Mouse (Mus musculus) macrophage (primary cell): ENCODE data around the gene Cytl1. TPM values are rescaled to one million over a fixed set of nuclear protein-coding genes. Genes with fewer than 3 reads are reported as not detected.

ENCODE experiments used
- H3K27ac ChIP-seq: fragments of 350-480 bp; formaldehyde crosslinking; 2 replicates; pipeline ENCODE4 v1.9.0; 2021
- H3K36me3 ChIP-seq: fragments of 350-480 bp; formaldehyde crosslinking; 2 replicates; pipeline ENCODE4 v1.9.0; 2021; ENCODE audit errors: inconsistent target
- H3K4me3 ChIP-seq: fragments of 350-480 bp; formaldehyde crosslinking; 2 replicates; pipeline ENCODE4 v1.9.0; 2021; ENCODE audit errors: inconsistent target
- H3K79me2 ChIP-seq: fragments of 350-480 bp; formaldehyde crosslinking; 2 replicates; pipeline ENCODE4 v1.9.0; 2021; ENCODE audit errors: inconsistent target
- WGBS: methylation state at CpG from one replicate; pipeline ENCODE4 v1.1.7; 2026; ENCODE audit warnings: inconsistent platforms; ENCODE audit not compliant: missing documents; 5-methylcytosine and 5-hydroxymethylcytosine counted together
- polyA plus RNA-seq: library from polyadenylated mRNA; stranded (reverse); fragments of 250-400 nt; gene quantifications from 3 replicates; pipeline ENCODE4 v1.2.4, GENCODE M21; 2018; ENCODE audit warnings: inconsistent platforms
- total RNA-seq, 78 experiments: library from RNA; depleted of rRNA; stranded (reverse); fragments of 250-400 nt; gene quantifications; 1 replicate in 9 of 78; 2 replicates in 24 of 78; 3 replicates in 43 of 78; 4 replicates in 2 of 78; pipeline ENCODE4 v1.2.4; 2018; ENCODE audit warnings: inconsistent platforms in 56 of 78

Gene Cytl1
- total RNA-seq (2018; cell fraction: chromatin; rRNA removed), result not detected
- not detected for total RNA-seq (2018; cell fraction: cytosol; rRNA removed)
- total RNA-seq (2018; cell fraction: nucleus; rRNA removed), result not detected
- polyA plus RNA-seq, result not detected in 3 replicates

- Histone ChIP-seq H3K36me3 (no peaks in the 10 kb centered on the region), H3K79me2 (no peaks in the 10 kb centered on the region), H3K4me3 (no peak within 1 kb of the TSS), H3K27ac (no peak within 1 kb of the TSS)
- 61% methylated on average over 5 of the region's 5 CpGs for whole genome bisulfite sequencing
These were observed at the start of gene Cytl1 for GRCm38 (mm10) chr5:37735224-37735623. Gene Cytl1, plus strand, starts transcription at chr5:37735519.

GRCm38 (mm10) chr5:37692759-37693158 lies 42.6 kb upstream of the Cytl1 start:
- Histone ChIP-seq H3K27ac (no peak overlapping the region), H3K4me3 (no peak overlapping the region), H3K79me2 (no peaks in the 10 kb centered on the region), H3K36me3 (no peaks in the 10 kb centered on the region)
- WGBS, result 92% methylated on average over 3 of the region's 3 CpGs

DNA sequence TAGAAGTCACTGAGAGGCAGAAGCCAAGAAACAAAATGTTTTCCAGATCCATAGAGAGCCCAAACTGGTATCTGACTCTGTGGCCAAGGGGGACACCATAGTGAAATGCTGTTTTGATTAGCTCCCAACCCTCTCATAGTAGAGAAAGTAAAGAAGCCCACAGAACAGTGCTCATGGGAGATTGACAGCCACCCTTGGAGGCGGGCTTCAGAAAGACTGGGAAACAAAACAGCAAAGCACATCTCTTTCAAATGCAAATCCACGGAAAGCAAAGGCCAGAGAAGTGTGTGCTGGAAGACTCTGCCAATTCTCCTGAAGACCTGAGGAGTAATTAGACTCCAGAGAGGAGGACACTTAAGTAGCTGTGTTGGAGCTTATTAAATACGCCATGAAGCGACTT lies 39.5 kb upstream of the Cytl1 start:
- Histone ChIP-seq H3K36me3 (no peaks in the 10 kb centered on the region), H3K79me2 (no peaks in the 10 kb centered on the region), H3K4me3 (no peak overlapping the region), H3K27ac (no peak overlapping the region)
- 59% methylated on average over 4 of the region's 4 CpGs for WGBS

GRCm38 (mm10) chr5:37697286-37697685 lies 38.0 kb upstream of the Cytl1 start:
- no peaks in the 10 kb centered on the region for H3K79me2 ChIP-seq
- no peak overlapping the region for H3K27ac ChIP-seq
- WGBS, result 90% methylated on average over 7 of the region's 7 CpGs
- no peaks in the 10 kb centered on the region for H3K36me3 ChIP-seq
- H3K4me3 ChIP-seq, result no peak overlapping the region

GRCm38 (mm10) chr5:37699757-37700156 lies 35.6 kb upstream of the Cytl1 start:
- WGBS, result 44% methylated on average over 12 of the region's 12 CpGs
- H3K27ac ChIP-seq, result no peak overlapping the region
- no peaks in the 10 kb centered on the region for H3K36me3 ChIP-seq
- H3K4me3 ChIP-seq, result no peak overlapping the region
- no peaks in the 10 kb centered on the region for H3K79me2 ChIP-seq

GRCm38 (mm10) chr5:37704962-37705361 lies 30.4 kb upstream of the Cytl1 start:
- Histone ChIP-seq H3K36me3 (no peaks in the 10 kb centered on the region), H3K79me2 (no peaks in the 10 kb centered on the region), H3K27ac (no peak overlapping the region), H3K4me3 (no peak overlapping the region)
- WGBS, result 80% methylated on average over 2 of the region's 2 CpGs

GRCm38 (mm10) chr5:37708124-37708523 lies 27.2 kb upstream of the Cytl1 start:
- whole genome bisulfite sequencing, result 63% methylated on average over 3 of the region's 3 CpGs
- H3K79me2 ChIP-seq, result no peaks in the 10 kb centered on the region
- no peak overlapping the region for H3K27ac ChIP-seq
- no peak overlapping the region for H3K4me3 ChIP-seq
- no peaks in the 10 kb centered on the region for H3K36me3 ChIP-seq

- Histone ChIP-seq H3K27ac (no peak overlapping the region), H3K4me3 (no peak overlapping the region), H3K79me2 (no peaks in the 10 kb centered on the region), H3K36me3 (no peaks in the 10 kb centered on the region)
- 69% methylated on average over 5 of the region's 5 CpGs for WGBS
These were observed 25.9 kb upstream of the Cytl1 start for GRCm38 (mm10) chr5:37709257-37709904.

- Histone ChIP-seq H3K4me3 (no peak within 1 kb of the TSS), H3K36me3 (no peaks in the 10 kb centered on the region), H3K27ac (no peak within 1 kb of the TSS), H3K79me2 (no peaks in the 10 kb centered on the region)
- 5% methylated on average over 40 of the region's 40 CpGs for WGBS
These were observed 18.6 kb upstream of the Cytl1 start, which contains the start of gene Stk32b for GRCm38 (mm10) chr5:37716505-37717372. Gene Stk32b, minus strand, starts transcription at chr5:37717171.

- Histone ChIP-seq H3K27ac (no peak overlapping the region), H3K36me3 (no peaks in the 10 kb centered on the region), H3K4me3 (no peak overlapping the region), H3K79me2 (no peaks in the 10 kb centered on the region)
- 5% methylated on average over 14 of the region's 14 CpGs for WGBS
These were observed 17.8 kb upstream of the Cytl1 start for GRCm38 (mm10) chr5:37717384-37717963.

DNA sequence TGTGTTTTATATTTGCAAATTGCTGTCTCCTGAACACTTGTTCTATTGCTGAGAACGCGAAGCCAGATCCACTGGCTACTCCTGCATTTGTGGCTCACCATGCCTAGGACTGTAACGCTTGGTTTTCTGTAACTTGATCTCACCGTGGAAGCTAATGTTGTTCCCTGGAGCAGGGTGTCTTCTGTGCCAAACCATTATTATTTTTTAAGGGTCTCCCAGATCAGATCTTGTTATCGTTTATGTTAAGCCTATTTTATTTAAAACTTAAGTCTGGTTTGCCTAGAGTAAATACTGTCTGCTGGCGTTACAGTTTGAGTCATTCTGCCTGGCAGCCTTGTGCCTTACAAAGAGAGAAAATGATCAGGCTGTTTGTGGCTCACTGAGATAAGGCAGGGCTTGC lies 14.6 kb upstream of the Cytl1 start:
- 50% methylated on average over 6 of the region's 6 CpGs for WGBS
- Histone ChIP-seq H3K79me2 (no peaks in the 10 kb centered on the region), H3K4me3 (no peak overlapping the region), H3K27ac (no peak overlapping the region), H3K36me3 (no peaks in the 10 kb centered on the region)

- Histone ChIP-seq H3K27ac (no peak overlapping the region), H3K4me3 (no peak overlapping the region), H3K36me3 (no peaks in the 10 kb centered on the region), H3K79me2 (no peaks in the 10 kb centered on the region)
- 85% methylated on average over 4 of the region's 4 CpGs for WGBS
These were observed 10.0 kb upstream of the Cytl1 start for GRCm38 (mm10) chr5:37725220-37725886.

GRCm38 (mm10) chr5:37730781-37731180 lies 4.5 kb upstream of the Cytl1 start:
- Histone ChIP-seq H3K79me2 (no peaks in the 10 kb centered on the region), H3K27ac (no peak overlapping the region), H3K36me3 (no peaks in the 10 kb centered on the region), H3K4me3 (no peak overlapping the region)
- 94% methylated on average over 2 of the region's 2 CpGs for WGBS

GRCm38 (mm10) chr5:37736213-37736612 lies 894 bp downstream of the Cytl1 start:
- 60% methylated on average over 6 of the region's 7 CpGs for WGBS
- Histone ChIP-seq H3K36me3 (no peaks in the 10 kb centered on the region), H3K27ac (no peak overlapping the region), H3K79me2 (no peaks in the 10 kb centered on the region), H3K4me3 (no peak overlapping the region)
